Mouse (Mus musculus): ENCODE results near the gene Nsmce1.

The Nsmce1 gene

DNA sequence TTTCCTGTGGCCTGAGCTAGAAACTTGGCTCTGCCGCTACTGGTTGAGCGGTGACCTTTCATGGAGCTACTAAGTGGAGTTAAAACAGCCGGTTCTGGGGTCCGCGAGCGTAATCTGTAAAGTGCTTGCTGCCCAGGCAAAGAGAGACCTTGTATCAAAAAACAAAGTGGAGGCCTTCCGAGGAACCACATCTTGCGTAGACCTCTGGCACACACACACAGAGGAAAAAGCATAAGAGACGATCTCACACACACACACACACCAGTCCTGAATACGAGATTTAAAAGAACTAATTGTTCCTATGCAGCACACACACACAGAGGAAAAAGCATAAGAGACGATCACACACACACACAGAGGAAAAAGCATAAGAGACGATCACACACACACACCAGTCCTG lies 364 bp upstream of the Nsmce1 start:
- no peak for DNase-seq (ENCODE audit: low spot score in 2 of 2)

DNA sequence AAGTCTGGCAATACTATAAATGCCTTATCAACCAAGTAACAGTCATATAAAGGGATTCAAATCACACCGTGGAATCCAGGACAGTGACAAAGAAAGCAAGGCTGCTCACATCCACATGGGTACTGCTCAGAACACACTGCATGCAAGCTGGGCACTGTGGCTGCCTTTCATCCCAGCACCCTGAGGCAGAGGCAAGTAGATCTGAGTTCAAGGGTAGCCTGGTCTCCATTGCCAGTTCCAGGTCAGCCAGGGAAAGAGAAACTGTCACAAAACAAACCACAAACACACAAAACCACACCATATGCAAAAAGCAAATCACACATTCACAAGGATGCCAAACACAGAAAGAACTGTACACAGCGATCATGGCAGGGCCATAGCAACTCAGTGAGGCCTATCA lies 1.8 kb downstream of the Nsmce1 start:
- DNase-seq (ENCODE audit: low spot score in 2 of 2) = no peak

DNA sequence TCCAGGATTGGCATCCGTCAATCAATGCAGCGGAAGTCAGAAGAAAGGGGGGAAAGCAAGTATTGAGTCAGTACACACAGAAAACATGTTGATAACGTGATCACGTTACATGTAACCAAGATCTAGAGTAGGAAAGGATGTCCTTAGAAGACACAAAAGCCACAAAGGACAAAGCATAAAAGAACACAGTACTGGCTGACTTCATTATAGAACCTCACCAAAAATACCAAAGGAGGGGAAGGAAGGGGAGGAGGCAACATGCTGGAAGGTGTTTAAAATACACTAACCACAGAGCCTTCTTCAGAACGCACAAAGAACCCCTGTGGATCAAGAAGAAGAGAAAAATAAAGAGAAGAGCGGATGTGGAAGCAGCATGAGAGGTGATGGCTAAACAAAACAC lies 2.7 kb downstream of the Nsmce1 start:
- no peak for DNase-seq (ENCODE audit: low spot score in 2 of 2)

DNA sequence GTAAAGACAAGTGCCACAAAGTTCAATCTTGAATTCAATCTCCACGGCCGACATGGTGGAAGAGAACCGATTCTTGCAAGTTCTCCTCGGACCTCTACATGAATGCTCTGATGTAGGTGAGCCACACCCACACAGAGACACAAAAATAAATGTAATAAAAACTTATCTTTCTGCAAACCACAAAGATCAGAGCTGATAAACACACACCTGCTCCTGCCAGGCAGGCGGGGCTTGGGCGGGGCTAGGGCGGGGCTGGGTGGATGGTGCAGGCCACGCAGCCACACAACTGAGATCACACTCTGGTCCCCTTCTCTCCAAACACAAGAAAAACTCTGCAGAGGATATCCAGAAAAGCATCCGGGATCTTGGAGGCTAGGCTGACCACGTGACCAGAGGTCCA lies 4.3 kb downstream of the Nsmce1 start:
- DNase-seq (ENCODE audit: low spot score in 2 of 2) = no peak

DNA sequence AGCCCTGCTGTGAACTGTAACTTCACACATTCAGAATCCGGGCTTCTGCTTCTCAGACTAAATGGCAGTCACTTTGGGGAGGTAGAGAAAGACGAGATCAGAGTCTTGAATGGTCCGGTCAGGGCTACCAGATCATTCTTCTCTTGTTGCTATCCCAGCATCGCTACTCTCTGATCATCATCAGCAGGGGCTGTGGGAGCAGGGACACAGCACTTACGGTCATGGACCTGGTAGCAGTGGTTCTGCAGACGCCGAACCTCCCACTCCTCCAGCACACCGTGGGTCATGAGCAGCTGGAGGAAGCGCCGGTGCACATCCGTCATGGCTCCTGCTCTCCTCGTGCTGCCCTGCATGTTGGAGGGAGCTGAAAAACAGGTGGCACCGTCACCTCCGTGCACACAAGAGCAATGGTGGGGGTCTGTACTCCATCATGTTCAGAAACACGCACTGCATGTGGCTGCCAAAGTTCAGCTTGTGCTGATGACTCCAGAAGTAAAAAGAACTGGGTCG lies 5.2 kb downstream of the Nsmce1 start:
- DNase-seq (ENCODE audit: low spot score in 2 of 2) = no peak

DNA sequence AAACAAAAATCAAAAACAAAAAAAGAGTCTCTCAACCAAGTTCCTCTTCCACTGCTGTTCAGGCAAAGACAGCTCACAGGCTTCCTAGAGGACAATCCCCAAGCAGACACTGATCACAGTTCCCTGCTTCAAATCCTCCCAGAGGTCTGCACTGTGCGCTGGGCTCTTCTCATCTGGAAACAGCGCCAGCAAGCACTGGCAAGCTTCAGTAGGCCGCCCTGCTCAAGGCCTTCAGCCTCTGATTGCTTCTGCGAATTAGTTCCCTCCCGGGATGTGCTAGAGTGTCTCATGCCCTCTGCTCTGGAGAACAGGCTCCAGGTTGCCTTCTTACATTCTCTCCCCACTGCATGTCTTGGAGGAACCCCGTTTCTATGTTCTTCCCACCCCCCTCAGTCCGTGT lies 6.6 kb downstream of the Nsmce1 start:
- DNase-seq (ENCODE audit: low spot score in 2 of 2) = no peak

DNA sequence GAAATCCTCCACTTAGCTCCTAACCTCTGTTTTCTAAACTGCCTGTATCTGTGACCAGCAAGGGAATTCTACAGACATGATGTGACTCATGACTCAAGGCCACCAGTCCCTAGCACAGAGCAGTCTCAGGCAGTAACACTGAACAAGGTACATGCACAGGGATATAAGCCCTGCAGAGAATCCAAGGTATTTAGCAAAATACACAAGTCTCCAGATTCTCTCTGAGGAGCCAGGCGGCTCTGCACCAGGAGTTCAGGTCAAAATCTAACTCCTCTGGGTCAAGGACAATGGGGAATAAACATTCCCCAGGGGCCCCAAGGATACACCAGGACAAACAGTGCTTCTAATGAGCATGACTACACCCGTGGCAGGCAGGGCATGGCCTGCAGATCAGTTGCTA lies 8.5 kb downstream of the Nsmce1 start:
- no peak for DNase-seq (ENCODE audit: low spot score in 2 of 2)

DNA sequence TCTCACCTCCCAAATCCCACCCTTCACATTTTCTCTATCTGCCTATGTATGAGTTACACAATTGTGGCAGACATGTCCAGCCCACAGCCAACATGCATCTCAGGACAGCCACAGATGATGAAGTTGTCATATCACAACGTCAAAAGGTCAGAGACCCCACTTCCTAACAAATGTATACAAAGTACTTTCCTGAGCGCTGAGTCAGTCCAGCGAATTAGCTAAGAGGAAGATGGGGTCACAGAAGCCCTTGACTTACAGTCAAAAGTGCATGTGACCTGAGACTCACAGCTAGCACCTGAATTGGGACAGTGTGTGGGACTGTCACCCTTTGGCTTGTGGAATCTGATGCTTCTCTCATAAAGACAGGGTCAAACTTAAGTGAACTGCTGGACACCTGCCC lies 9.1 kb downstream of the Nsmce1 start:
- no peak for DNase-seq (ENCODE audit: low spot score in 2 of 2)

DNA sequence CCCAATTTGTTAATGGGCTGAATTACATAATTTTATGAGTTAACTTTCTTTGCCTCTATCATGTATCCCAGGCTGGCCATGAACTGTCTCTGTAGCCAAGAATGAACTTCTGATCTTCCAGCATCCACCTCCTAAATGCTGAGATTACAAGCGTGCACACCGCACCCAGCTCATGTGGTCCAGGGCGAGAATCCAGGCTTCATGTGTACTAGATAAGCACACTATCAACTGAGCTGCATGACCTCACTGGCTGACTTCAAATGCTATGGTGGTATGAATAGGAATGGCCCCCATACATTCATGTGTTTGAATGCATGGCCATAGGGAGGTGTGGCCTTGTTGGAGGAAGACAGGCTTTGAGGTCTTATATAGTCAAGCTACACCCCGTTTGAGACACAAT lies 10.9 kb downstream of the Nsmce1 start:
- no peak for DNase-seq (ENCODE audit: low spot score in 2 of 2)

DNA sequence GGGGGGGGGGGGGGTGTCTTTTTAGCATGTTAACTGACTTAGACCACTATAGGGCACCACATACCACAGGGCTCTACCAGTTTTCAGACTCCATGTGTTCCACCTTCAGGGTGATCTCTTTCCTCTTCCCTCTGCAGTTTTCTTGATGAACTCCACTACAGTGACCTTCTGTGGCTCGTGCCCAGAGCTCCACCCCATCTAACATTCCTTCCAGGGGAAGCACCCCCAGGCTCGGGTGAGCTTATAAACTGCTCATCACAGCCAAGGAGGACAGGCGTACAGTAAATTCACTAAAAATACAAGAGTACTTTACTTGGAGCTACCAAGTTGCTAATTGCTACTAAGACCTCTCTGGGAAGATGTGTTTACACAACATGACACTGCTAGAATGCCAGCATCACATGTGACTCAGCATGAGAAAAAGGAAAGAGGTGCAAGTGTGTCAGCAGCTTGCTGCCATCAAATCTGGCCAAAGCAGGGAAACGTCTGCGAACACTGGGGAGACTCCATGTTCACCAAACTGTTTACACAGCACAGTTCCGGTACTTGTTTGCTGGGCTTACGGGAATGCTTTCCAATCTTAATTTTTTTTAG lies 12.9 kb downstream of the Nsmce1 start:
- no peak for DNase-seq (ENCODE audit: low spot score in 2 of 2)

DNA sequence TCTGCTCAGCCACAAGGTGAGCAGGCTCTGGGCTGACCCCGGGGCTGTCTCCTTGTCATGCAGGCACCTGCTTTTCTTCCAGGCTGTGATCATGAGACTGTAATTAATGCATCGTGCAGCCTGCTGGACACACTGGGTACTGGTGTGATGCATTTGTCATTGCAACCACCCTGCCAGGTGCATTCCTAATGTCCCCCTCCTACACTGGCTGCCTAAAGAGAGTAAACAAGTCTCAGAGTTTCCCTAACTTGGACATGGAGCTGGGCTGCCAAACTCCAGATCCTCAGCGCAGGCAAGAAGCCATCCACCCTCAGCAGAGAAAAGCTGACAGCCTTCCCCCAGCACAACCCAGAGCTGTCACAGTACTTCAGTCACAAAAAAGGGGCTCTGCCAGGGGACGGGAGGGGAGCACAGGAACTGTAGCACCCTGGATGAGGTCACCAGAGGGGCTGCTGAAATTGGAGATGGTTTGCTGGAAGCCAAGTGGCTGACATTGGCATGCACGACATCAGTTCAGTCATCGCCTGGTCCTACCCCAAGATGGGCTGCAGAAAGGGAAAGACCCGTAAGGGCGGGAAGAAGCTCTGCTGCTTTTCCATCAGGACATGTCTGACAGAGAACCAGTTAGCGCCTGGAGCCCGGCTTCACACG lies 15.7 kb downstream of the Nsmce1 start:
- peak in 1 of 2 experiments; percentile 29 for DNase-seq (ENCODE audit: low spot score in 2 of 2)

DNA sequence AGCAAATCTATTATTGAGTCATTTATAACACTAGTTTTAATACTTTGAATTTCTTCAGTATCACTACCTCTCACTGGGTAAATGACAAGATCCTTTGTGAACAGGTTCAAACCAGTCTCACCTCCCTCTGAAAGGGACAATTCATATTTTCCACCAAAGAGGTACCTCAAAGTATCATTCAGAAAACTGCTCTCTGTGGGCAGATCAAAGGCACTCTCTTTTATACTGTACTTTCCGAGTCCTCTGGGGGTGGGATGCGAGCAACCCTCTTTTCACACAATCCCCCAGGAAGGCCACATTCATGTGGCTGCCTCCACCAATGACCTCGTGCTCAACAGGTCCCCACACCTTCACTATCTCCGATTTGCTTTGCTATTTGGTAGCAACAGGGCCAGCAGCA lies 16.9 kb downstream of the Nsmce1 start:
- DNase-seq (ENCODE audit: low spot score in 2 of 2) = no peak

DNA sequence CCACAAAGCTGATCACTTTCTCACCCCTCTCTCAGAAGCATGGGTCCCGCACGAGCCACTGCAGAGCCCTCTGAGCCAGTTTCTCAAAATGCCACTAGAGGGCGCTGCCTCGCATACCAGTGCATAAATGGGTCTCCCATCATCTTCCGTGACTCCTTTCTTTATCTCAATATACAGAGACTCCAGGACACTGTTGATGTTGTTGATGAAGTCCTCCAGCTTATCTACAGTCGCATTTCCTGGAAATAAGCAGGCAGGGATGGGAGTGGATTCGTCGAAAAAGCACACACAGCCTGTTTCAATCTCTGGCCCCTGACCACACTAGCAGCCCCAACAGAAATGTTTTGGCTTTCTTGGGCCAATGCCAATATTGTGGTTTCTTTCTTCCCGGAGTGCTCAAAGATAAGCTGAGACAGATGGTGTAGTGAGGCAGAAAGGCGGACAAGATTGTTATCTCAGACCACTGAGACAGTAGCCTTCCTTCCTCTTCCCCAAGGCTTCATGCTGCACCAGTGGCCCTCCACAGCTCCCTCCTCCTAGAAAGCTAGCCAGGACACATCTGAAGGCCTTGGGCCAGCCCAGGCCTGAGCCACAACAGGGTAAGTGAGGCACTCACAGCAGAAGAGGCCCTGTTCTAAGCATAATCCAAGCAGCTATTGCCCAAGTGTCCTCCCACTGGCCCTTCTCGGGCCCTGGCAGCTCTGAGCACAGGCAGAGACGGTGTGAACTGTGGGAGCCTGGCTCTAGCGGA lies 19.2 kb downstream of the Nsmce1 start:
- DNase-seq (ENCODE audit: low spot score in 2 of 2) = peak; percentile 60 to 81

DNA sequence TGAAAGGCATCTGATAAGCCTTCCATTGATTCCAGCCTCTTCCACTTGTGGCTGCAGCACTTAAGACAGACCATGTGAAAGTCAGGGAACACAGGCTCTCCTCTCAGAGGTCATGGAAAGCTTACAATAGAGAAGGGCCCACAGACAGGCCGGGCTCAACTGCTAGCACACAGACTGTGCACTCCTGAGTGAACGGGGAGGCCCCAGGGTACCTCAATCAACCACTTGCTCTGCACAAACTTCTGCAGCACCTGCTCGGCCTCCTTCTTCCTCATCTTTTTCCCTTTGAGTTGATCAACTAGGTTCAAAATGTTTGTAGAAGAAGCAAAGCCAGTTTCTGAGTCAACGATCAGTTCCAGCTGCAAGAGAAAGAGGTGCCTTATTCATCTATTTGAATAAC lies 20.5 kb downstream of the Nsmce1 start:
- DNase-seq (ENCODE audit: low spot score in 2 of 2) = no peak

DNA sequence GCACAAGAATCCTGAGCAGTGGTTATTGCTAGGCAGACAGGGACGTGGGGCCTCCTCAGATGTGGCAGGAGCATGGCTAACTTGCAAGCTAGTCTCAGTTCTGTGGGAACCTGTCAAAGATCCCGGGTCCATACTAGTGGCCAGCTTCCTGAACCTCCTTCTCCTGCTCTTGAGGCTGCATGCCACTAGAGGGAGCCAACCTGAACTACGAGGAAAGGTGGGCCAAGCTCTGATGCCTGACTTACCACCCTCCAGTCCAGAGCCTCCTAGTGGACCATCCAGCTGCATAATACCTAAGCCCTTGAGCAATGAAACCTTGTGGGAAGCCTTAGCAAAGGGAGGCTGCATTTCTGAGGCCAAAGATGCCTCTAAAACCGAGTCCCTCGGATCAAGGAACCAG lies 21.5 kb downstream of the Nsmce1 start:
- DNase-seq (ENCODE audit: low spot score in 2 of 2) = peak; percentile 55 to 76

DNA sequence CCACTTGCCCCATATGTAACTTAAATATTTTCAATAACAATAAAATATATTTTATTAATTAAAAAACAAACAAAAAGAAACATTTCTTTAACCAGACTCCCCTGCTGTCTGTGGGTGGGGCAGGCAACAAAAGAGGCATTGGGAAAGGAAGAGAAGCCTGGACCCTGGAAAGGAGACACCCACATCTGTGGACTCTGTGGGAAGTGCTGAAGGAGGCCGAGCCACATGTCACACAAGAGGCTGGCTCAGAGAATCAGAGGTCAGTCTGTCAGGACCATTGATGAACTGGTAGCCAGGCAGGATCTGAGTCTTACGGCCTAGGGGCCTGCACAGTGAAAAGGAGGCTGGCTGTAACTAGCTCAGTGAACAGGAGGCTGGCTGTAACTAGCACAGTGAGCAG lies 29.2 kb downstream of the Nsmce1 start:
- no peak for DNase-seq (ENCODE audit: low spot score in 2 of 2)

DNA sequence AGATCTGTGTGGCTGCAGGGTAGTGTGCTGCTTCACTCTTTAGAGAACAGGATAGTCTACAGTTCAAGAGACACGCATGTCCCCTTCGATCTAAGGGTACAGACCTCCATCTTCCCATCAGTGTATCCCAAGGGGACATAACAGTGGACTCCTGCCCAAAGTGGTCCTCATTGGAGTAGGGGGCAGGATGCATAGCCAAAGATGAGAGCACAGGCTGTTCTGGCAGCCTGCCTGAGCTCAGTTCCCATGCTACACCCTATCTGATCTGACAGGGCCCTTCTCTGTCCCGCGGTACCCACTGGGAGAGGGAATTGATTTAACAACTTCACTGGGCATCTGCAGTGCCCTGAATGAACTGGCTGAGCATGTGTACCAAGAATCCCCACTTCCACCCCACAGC lies 37.7 kb downstream of the Nsmce1 start:
- no peak for DNase-seq (ENCODE audit: low spot score in 2 of 2)

DNA sequence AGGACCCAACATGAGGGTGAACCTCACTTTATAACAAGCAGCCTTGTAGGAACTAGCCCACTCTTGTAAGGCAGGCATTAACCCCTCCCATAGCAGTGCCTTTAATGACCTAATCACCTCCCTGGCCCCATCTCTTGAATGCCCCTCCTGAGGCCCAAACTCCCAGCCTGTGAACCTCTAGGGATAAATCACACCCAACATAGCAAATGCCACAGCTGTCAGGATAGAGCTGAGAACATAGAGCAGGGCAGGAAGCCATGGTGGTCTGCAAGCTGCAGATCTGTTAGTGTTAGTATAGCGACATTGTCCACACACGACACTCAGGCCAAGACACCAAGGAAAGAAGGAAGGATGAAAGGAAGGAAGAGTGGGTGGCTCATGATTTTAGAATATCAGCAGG lies 40.3 kb downstream of the Nsmce1 start:
- DNase-seq (ENCODE audit: low spot score in 2 of 2) = no peak

DNA sequence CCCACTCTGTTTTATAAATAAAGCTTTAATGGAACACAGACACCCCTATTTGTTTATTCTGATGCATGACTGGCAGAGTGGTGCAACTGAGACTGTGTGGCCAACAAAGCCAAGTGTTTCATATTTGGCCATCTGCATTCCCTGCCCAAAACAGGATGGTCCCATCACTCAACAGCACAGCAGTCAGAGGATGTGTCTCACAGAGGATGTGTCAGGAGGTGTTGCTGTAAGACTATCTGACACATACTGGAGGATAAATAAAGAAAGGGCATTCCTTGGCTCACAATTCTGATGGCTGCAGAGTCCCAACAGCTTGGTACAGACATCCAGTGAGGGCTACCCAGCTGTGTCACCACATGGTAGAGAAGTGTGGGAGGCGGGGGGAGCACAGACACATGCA lies 40.7 kb downstream of the Nsmce1 start:
- DNase-seq (ENCODE audit: low spot score in 2 of 2) = no peak

DNA sequence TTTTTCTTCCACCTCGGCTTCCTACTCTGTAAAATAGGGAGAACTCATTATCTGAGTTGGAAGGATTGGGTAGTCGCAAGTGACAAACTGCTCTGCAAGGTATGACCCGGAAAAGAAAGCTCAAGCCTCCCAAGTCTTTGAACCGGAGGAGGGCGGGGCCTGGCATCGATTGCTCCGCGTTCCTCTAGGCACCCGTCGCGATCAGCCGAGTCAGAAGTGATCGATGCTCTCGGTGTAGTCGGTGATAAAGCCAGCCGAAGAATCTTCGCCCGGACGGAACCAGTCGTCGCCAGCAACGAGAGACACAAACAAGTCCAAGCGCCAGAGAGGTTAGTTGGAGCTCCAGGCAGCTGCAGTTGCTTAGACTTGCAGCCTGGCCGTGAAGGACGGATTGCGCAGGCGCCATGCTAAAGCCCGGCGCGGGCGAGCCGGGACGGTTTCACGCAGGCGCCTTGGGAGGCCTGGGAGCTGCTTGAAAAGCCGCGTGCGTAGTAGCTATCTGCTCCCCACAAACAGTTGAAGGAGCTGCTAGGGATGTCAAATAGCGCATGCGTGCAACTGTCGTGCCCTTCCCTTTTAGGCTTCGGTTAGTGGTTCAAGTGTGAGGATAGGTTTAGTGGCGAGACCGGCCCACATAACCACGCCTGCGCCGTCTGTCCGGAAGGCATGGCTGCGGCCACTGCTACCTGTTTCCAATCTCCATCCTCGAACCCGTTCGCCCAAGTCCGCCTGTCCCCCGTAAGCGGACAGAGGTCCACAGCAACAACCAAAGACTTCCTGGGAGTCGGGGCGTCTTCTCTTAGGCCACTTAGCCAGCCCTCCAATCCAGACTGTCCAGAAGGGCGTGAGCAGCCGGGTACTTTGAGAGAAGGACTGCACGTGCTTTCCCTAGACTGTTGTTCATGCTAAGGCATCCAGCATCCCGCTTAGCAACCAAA lies 46.7 kb downstream of the Nsmce1 start, which contains the start of gene Kdm8:
Kdm8 (plus strand) TSS at position 213 of the 938 bp plus-strand sequence.
- peak; percentile 89 to 91 for DNase-seq (ENCODE audit: low spot score in 2 of 2)

DNA sequence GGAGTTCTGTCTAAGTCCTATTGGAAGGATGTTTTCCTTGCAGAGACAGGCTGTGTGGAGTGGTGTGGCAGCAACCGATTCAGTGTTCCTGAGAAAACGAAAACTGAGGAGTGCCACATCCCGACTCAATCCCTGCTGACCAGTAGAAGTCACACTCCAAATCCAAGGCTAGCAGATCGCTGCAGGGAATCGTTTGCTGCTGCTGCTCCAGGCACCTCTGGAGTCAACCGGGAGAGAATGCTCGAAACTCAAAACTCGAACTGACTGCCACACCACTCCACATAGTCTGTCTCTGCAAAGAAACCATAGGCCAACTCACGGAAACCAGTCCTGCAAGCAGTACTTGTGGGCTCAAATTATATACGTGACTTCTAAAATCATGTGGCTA lies 47.3 kb downstream of the Nsmce1 start:
- DNase-seq (ENCODE audit: low spot score in 2 of 2) = no peak

DNA sequence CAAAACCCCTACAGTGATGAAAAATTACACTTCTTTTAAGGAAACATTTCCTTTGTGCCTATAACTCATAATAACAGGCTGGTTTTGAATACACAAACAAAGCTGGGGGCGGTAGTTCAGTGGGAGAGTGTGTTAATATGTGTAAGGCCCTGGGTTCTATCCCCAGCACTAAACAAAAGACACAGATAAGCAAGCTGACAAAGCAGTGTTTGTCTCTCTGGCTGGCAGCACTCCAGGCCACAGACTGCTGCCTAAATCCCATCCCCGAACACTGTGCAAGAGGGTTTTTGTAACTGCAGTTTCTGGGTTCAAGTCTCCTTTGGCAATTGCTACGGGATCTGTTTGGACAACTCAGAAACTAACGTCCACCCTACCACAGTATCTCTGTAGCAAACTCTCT lies 49.1 kb downstream of the Nsmce1 start:
- DNase-seq (ENCODE audit: low spot score in 2 of 2) = no peak
